Mouse (Mus musculus): ENCODE measurements around the gene Itpr1. TPM values are rescaled to one million over a fixed set of nuclear protein-coding genes. Genes with fewer than 3 reads are reported as not detected.

The Itpr1 gene
- polyA plus RNA-seq, 1 experiment from 2014 or later = 7.3 TPM

DNA sequence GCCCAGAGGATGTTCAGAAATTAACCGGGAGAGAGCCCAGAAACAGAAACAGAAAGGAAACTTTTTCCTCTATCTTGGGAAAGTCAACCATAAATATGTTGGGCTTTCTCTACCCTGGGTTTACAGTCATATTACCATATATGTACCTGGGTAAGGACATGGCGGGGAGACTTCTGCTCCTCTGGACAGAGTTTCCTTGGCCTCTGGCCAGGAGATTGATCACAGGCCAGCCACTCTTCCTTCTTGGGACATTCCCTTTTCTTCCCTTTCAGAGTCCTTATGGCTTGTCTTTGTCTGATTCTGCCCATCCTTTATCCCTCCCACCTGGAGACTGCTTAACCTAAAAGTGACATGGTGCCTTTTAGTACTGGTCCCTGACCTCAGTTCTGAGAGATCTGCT lies 12.1 kb downstream of the Itpr1 start:
- no peaks in the 10 kb centered on the region for H3K36me3 ChIP-seq (ENCODE audit: inconsistent target)
- peaks cover 15% of the 10 kb centered on the region; the same call in 1 of the 2 replicates for H3K79me2 ChIP-seq (ENCODE audit: inconsistent target)
- H3K4me3 ChIP-seq (ENCODE audit: inconsistent target) = no peak overlapping the region
- 88% methylated on average over 2 of the region's 2 CpGs for WGBS (ENCODE audit: missing documents)
- no peak overlapping the region for H3K27ac ChIP-seq

DNA sequence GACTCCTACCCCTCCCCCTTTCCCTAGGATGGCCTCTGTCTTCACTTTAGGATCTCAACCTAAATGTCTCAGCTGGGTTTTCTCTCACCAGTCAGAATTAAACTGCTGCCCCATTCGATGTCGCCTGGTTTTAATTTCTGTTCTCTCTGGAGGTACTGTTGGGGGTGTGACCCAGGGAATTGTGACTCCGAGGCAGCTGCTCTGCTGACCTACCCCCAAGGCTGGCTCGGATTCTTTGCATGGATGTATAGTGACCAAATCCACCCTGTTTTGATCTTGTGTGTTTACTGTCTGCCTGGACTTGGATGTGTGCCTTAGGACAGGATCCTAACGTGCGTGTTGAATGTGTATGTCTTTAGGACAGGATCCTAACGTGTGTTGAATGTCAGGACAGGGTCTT lies 13.3 kb downstream of the Itpr1 start:
- 94% methylated on average over 7 of the region's 7 CpGs for WGBS (ENCODE audit: missing documents)
- no peaks in the 10 kb centered on the region for H3K36me3 ChIP-seq (ENCODE audit: inconsistent target)

DNA sequence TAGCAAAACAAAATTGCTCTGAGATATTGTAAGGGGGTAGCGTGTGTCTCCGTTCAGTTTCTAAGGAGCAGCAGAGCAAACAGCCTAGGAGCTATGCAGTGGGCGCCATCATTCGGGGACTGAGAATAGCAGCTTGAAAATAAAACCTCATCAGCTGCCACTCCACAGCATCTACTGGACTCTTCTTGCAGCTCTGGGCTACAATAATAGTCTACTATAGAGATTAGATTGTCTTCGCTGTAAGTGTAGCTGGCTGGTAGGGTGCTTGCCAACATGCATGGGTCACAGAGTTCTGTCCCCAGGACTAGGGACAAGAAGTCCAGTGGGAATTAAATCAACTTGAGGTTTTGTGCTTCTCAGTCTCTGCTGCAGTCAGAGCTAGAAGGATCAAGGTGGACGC lies 14.6 kb downstream of the Itpr1 start:
- Histone ChIP-seq H3K36me3 (ENCODE audit: inconsistent target) (no peaks in the 10 kb centered on the region), H3K79me2 (ENCODE audit: inconsistent target) (peaks cover 7% of the 10 kb centered on the region; the same call in 1 of the 2 replicates), H3K27ac (no peak overlapping the region), H3K4me3 (ENCODE audit: inconsistent target) (no peak overlapping the region)
- 95% methylated on average over 6 of the region's 6 CpGs for WGBS (ENCODE audit: missing documents)

More for the DNA sequence above, 13.3 kb downstream of the Itpr1 start:
- Histone ChIP-seq H3K79me2 (ENCODE audit: inconsistent target) (peaks cover 11% of the 10 kb centered on the region; the same call in 1 of the 2 replicates), H3K4me3 (ENCODE audit: inconsistent target) (no peak overlapping the region), H3K27ac (no peak overlapping the region)

DNA sequence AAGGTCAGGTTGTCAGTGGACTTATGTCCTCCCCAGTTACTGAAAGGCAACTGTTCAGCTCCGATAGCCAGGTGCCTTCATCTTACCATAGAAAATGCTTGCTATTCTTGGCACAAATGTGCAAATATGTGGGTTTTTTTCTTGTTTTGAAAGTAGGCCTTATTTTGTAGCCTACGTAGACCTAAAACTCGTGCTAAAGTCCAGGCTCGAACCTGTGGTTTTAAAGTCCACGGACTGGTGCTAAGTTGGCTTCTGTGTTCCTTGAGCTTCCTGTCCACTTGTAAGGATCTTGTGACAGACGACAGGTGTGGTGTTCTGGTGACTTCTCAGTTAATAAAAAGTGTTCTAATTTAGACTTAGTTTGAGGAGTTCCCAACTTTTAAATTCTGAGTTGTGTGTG lies 15.2 kb downstream of the Itpr1 start:
- Histone ChIP-seq H3K4me3 (ENCODE audit: inconsistent target) (no peak overlapping the region), H3K79me2 (ENCODE audit: inconsistent target) (peaks cover 7% of the 10 kb centered on the region; the same call in 1 of the 2 replicates), H3K27ac (no peak overlapping the region), H3K36me3 (ENCODE audit: inconsistent target) (no peaks in the 10 kb centered on the region)
- WGBS (ENCODE audit: missing documents) = 83% methylated on average over 6 of the region's 6 CpGs

DNA sequence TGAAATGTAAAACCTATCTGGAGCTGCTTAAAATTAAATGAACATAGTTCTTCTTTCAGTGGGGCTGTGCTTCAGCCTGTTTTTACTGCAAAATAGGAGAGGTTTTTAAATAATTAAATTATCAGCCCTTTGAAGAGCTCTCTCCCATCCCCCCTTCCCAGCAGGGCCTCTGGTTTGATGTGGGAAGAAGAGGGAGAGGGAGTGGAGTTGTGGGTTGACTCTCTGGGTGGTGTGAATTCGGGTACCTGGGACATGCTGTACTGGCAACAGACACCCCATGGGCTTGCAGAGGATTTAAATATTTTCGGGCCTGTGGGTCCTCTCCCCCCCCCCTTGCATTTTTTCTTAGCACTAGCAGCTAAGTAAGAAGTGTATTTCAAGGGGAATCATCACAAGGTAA lies 15.7 kb downstream of the Itpr1 start:
- WGBS (ENCODE audit: missing documents) = 86% methylated on average over 2 of the region's 2 CpGs
- Histone ChIP-seq H3K27ac (no peak overlapping the region), H3K79me2 (ENCODE audit: inconsistent target) (peaks cover 7% of the 10 kb centered on the region; the same call in 1 of the 2 replicates), H3K4me3 (ENCODE audit: inconsistent target) (no peak overlapping the region), H3K36me3 (ENCODE audit: inconsistent target) (no peaks in the 10 kb centered on the region)

DNA sequence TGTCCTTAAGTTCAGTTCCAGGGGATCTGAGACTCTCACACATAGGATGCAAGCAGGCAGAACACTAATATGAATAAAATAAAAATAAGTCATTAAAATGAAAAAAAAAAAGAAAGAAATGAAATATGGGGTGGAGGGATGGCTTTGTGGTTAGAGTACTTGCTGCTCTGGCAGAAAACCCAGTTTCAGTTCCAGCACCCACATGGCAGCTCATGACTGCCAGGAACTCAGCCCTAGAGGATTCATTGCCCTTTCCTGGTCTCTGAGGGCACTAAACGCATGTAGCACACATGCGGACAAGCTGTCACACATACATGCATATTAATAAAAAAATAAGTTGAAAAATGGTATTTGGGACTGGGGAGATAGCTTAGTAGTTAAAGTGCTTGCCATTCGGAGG lies 17.7 kb downstream of the Itpr1 start:
- Histone ChIP-seq H3K4me3 (ENCODE audit: inconsistent target) (no peak overlapping the region), H3K79me2 (ENCODE audit: inconsistent target) (peaks cover 7% of the 10 kb centered on the region; the same call in 1 of the 2 replicates), H3K36me3 (ENCODE audit: inconsistent target) (no peaks in the 10 kb centered on the region), H3K27ac (no peak overlapping the region)
- 57% methylated on average over 3 of the region's 3 CpGs for WGBS (ENCODE audit: missing documents)

DNA sequence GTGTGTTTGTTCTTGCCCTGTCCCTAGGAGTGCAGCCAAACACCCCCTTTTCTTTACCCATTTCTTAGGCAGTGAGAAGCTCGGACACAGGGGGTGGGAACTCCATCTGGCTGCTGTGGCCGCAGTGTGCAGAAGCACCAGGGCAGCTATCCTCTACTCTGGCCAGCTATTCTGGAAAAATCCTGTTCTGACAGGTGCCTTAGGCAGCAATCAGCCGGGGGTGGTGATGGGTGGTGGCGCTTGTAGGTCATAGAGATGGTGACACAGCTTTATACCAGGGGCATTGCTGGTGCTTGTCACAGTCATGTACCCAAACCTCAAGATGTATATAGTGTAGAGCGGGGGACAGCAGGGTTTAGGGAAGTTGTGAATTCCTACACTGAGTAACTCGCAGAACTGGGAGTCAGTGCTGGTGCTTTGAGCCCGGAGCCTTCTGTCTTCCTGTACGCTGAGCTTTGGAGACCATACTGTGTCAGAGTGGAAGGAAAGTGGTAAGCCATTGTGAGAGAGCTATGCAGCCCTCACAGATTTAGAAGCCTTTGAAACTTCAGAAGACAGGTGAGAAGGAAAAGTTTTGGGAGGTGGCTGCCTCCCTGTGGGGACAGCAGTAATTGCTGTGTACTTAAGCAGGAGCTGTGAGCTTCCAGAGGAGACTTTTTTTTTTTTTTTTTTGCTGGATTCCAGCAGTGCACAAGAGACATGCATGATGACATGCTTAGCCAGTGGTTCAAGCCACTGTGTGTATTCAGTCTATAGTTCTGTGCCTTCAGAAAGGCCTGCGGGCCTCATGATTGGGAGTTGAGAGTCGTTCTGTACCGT lies 19.2 kb downstream of the Itpr1 start:
- peaks cover 7% of the 10 kb centered on the region; the same call in 1 of the 2 replicates for H3K79me2 ChIP-seq (ENCODE audit: inconsistent target)
- no peak overlapping the region for H3K4me3 ChIP-seq (ENCODE audit: inconsistent target)
- H3K27ac ChIP-seq = no peak overlapping the region
- H3K36me3 ChIP-seq (ENCODE audit: inconsistent target) = peaks cover under 1% of the 10 kb centered on the region; the same call in 1 of the 2 replicates
- WGBS (ENCODE audit: missing documents) = 71% methylated on average over 11 of the region's 11 CpGs

DNA sequence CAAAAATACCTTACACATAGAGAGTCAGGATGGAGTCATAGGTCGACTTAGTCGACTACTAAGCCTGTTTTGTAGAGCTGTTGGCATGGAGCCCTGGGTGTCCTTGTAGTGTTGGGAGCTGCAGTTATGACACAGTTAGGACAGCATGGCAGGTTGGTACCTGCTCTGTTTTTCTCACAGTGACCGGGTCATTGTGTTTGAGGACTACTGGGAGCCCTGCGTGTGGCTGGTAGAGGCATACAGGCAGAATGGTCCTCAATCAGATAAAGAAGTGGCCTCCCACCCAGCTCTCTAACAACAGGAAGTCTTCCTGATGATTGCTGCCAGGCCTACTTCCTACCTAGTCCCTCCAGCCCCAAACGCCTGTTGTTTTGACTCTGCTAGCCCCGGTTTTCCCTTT lies 20.2 kb downstream of the Itpr1 start:
- peaks cover 11% of the 10 kb centered on the region; the same call in 1 of the 2 replicates for H3K36me3 ChIP-seq (ENCODE audit: inconsistent target)
- no peaks in the 10 kb centered on the region; the same call in 1 of the 2 replicates for H3K79me2 ChIP-seq (ENCODE audit: inconsistent target)
- WGBS (ENCODE audit: missing documents) = 34% methylated on average over 5 of the region's 6 CpGs
- no peak overlapping the region for H3K27ac ChIP-seq
- no peak overlapping the region for H3K4me3 ChIP-seq (ENCODE audit: inconsistent target)

DNA sequence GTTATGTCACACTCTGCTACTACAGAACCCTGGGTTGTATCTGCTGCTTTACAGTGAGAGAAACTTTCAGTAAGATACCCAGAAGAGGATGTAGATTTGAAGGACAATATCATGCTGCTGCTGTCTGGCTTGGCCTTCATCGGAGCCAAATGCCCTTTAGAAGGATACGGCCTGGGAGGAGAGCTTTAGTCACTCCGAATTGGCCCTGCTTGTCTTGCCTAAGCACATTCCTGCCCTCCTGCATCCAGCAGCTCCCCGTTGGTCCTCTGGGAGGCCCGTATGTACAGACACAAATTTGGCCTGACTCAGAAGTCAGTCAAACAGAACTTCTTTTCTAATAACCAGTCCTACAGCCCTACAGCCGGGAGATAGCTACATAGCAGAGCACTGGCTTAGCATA lies 21.6 kb downstream of the Itpr1 start:
- Histone ChIP-seq H3K36me3 (ENCODE audit: inconsistent target) (peaks cover 15% of the 10 kb centered on the region; the same call in 1 of the 2 replicates), H3K4me3 (ENCODE audit: inconsistent target) (no peak overlapping the region), H3K79me2 (ENCODE audit: inconsistent target) (no peaks in the 10 kb centered on the region; the same call in 1 of the 2 replicates), H3K27ac (no peak overlapping the region)
- 98% methylated on average over 6 of the region's 6 CpGs for WGBS (ENCODE audit: missing documents)

DNA sequence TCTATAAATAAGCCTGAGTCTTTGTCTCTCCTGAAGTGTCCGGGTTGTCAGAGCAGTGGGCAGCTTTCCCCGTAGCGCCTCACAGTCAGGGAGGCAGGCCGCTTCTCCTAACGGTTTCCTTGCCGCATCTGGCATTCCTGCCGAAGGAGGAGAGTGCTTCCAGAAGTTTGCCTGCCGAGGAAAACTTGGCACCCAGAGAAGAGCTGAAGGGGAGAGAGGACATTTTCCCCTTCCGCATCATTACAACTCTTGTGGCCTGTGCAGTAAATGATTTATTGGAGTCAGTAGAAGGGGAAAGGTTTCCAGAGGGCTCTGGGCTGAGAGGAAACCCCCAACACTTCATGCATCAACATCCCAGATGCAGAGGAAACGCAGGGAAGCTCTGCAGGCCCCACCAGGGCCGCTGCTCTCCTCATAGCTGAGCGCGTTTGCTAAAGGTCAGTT lies 22.8 kb downstream of the Itpr1 start:
- H3K79me2 ChIP-seq (ENCODE audit: inconsistent target) = no peaks in the 10 kb centered on the region
- no peak overlapping the region for H3K4me3 ChIP-seq (ENCODE audit: inconsistent target)
- H3K36me3 ChIP-seq (ENCODE audit: inconsistent target) = peaks cover 20% of the 10 kb centered on the region
- 92% methylated on average over 13 of the region's 13 CpGs for WGBS (ENCODE audit: missing documents)
- H3K27ac ChIP-seq = no peak overlapping the region

DNA sequence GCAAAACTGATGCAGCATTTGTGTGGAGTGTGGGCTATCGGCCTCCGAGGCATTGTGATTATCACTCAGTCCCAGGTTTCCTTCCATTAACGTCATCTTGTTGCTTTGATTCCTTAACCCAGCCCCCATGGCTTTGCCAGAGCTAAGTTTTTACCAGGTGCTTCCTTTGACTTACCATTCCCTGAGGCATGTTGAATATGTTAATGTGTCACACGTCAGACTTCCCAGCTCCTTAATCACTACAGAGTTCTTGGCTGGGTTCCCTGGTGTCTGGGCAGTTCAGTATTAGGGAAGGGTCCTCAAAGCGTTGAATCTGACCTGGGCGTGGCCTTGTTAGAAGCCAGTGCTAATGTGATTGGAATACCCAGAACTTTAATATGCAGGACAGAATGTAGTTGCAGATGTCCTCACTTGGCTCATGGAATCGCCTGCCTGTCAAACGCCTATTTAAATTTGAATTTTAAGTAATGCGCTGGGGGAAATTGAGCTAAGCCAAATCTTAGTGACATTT lies 23.6 kb downstream of the Itpr1 start:
- Histone ChIP-seq H3K36me3 (ENCODE audit: inconsistent target) (peaks cover 26% of the 10 kb centered on the region), H3K4me3 (ENCODE audit: inconsistent target) (no peak overlapping the region), H3K79me2 (ENCODE audit: inconsistent target) (no peaks in the 10 kb centered on the region), H3K27ac (no peak overlapping the region)
- WGBS (ENCODE audit: missing documents) = 88% methylated on average over 9 of the region's 9 CpGs

DNA sequence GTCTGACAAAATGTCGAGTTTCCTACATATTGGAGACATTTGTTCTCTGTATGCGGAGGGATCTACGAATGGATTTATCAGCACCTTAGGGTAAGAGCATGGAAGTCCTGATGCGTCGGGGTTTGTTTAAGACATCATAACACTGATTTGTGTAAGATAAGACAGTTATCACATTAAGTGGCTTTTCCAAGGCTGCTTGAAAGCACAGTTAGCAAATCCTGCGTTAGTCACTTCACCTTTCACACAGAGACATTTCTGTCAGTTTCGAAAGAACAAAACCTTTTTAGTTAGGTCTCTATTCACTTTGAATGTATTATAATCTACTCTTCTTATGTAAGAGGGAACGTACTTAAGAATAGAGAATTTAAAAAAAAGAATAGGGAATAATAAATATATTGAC lies 24.1 kb downstream of the Itpr1 start:
- peaks cover 31% of the 10 kb centered on the region for H3K36me3 ChIP-seq (ENCODE audit: inconsistent target)
- H3K4me3 ChIP-seq (ENCODE audit: inconsistent target) = no peak overlapping the region
- no peak overlapping the region for H3K27ac ChIP-seq
- no peaks in the 10 kb centered on the region for H3K79me2 ChIP-seq (ENCODE audit: inconsistent target)
- WGBS (ENCODE audit: missing documents) = 95% methylated on average over 8 of the region's 8 CpGs

DNA sequence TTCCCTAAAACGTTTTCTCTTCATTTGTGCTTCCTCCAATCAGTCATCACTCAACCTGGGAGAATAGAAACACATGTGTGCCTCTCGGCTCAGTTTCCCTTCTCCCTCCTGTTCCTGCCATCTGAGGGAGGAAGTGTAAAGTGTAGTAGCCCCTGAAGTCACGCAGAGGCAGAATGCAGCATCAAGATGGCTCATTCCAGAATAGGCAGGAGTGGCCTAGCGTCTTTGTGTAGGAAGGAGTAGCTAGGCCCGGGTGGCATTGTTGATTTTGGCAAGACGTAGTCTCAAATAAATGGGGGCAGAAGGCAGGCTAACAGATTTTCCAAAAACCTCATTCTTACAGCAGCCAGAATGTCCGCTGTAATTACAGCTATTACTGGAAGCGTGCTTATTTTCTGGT lies 24.7 kb downstream of the Itpr1 start:
- no peaks in the 10 kb centered on the region for H3K79me2 ChIP-seq (ENCODE audit: inconsistent target)
- no peak overlapping the region for H3K4me3 ChIP-seq (ENCODE audit: inconsistent target)
- peaks cover 37% of the 10 kb centered on the region for H3K36me3 ChIP-seq (ENCODE audit: inconsistent target)
- no peak overlapping the region for H3K27ac ChIP-seq
- WGBS (ENCODE audit: missing documents) = 69% methylated on average over 8 of the region's 8 CpGs

DNA sequence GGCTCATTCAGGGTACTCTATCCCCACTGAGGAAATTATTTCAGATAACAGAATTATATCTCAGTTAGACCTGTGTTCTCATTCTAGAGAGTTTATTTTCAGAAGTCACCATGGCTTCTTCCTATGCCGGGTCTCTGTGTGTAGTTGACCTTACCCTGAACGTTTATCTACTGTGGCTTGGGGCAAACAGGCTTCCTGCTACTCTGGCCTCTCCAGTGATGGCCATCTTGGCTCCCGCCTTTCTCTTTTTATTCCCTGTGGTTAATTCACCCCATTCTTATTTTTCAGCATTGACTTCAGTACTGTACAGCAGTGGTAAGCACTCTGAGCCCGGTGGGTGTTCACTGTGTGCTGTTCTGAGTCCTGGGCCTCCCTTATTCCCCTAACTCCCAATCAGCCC lies 25.1 kb downstream of the Itpr1 start:
- WGBS (ENCODE audit: missing documents) = 89% methylated on average over 4 of the region's 4 CpGs
- no peaks in the 10 kb centered on the region for H3K79me2 ChIP-seq (ENCODE audit: inconsistent target)
- H3K4me3 ChIP-seq (ENCODE audit: inconsistent target) = no peak overlapping the region
- peaks cover 37% of the 10 kb centered on the region for H3K36me3 ChIP-seq (ENCODE audit: inconsistent target)
- H3K27ac ChIP-seq = no peak overlapping the region

DNA sequence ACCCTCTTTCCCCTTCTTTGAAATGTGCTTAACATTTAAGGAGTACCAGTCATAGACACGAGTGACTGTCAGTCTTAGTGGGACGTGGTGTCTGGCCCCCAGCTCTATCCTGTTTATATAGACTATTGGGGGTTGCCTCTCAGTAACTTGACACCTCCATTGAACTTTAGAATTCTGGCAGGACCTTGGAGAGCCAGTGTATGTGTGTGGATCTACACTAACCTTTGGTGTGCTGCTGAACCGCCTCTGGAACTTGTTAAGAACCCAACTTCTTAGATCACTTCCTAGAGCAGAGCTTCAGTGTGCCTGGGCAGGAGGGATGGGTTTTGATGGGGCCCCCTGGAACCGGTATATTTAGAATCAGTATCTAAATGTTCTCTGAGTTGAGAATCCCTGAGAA lies 26.2 kb downstream of the Itpr1 start:
- Histone ChIP-seq H3K4me3 (ENCODE audit: inconsistent target) (no peak overlapping the region), H3K79me2 (ENCODE audit: inconsistent target) (no peaks in the 10 kb centered on the region), H3K27ac (no peak overlapping the region), H3K36me3 (ENCODE audit: inconsistent target) (peaks cover 37% of the 10 kb centered on the region)
- WGBS (ENCODE audit: missing documents) = 92% methylated on average over 4 of the region's 4 CpGs

Data from macrophage (primary cell).